Mouse (Mus musculus) kidney, postnatal 25 days (tissue): Measurements from ENCODE around the gene Tead3.
A peak's percentile ranks its signal among the peaks of the same experiment; 100 is the strongest.

Experiments used
- DNase-seq, 2 experiments: peaks; one replicate each; pipeline ENCODE4 v3.0.0; 2021; ENCODE audit warnings: mixed read lengths in 2 of 2

Gene Tead3

GRCm38 (mm10) chr17:28300850-28301249, 49.8 kb downstream of the Tead3 start:
- no peak for DNase-seq

GRCm38 (mm10) chr17:28300323-28300722, 50.3 kb downstream of the Tead3 start:
- DNase-seq: no peak

DNA sequence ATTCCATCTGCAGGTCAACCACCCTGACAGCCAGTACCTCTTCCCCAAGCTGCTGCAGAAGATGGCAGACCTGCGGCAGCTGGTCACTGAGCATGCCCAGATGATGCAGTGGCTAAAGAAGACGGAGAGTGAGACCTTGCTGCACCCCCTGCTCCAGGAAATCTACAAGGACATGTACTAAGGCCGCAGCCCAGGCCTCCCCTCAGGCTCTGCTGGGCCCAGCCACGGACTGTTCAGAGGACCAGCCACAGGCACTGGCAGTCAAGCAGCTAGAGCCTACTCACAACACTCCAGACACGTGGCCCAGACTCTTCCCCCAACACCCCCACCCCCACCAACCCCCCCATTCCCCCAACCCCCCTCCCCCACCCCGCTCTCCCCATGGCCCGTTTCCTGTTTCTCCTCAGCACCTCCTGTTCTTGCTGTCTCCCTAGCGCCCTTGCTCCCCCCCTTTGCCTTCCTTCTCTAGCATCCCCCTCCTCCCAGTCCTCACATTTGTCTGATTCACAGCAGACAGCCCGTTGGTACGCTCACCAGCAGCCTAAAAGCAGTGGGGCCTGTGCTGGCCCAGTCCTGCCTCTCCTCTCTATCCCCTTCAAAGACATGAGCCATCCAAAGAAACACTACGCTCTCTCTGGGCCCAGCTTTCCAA, 50.8 kb downstream of the Tead3 start:
- DNase-seq: no peak

GRCm38 (mm10) chr17:28298888-28299287, 51.7 kb downstream of the Tead3 start:
- DNase-seq: no peak

GRCm38 (mm10) chr17:28294449-28295333, 55.9 kb downstream of the Tead3 start:
- DNase-seq: no peak

DNA sequence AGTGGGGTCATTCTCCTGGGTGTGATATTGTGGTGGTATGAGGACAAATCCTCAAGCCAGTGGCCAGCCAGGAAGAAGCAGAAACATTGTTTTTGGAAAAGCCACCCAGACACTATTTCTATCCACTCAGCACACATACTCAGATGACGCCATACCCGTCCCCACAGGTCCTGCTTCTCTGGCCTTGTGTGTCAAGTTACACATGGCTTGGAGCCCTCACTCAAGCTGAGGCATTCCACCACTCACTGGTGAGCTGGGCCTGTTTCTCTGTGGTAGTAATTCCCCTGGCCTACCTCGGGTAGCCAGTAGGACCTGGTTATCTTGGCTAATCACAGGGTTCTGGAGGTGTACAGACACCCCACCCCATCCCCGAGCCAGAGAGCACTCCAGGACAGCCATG, 56.9 kb downstream of the Tead3 start:
- peak in 1 of 2 experiments; percentile 30 for DNase-seq

GRCm38 (mm10) chr17:28291346-28291745, 59.3 kb downstream of the Tead3 start:
- DNase-seq: no peak

GRCm38 (mm10) chr17:28290671-28291070, 59.9 kb downstream of the Tead3 start:
- no peak for DNase-seq

GRCm38 (mm10) chr17:28290262-28290661, 60.4 kb downstream of the Tead3 start:
- peak; percentile 95 to 96 for DNase-seq

DNA sequence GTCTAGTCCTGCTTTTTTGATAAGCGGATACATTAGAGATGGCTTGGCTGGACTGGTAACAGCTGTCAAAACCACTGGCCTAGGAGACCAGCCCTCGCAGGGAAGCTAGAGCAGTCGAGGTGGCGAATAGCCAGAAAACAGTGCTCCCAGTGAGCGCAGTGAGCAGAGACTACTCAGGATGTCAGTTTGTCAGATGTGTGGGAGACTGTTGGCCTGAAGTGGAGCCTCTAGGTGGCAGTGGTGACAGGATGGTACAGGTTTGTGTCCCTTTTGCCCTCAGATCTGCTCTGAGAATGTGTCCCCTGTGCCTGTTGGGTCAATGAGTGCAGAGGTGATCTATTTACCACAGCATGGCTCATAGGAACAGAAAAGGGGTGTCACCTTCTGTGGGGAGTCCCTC, 62.6 kb downstream of the Tead3 start:
- peak in 1 of 2 experiments; percentile 41 for DNase-seq

GRCm38 (mm10) chr17:28287578-28287977, 63.0 kb downstream of the Tead3 start:
- peak; percentile 65 to 84 for DNase-seq

DNA sequence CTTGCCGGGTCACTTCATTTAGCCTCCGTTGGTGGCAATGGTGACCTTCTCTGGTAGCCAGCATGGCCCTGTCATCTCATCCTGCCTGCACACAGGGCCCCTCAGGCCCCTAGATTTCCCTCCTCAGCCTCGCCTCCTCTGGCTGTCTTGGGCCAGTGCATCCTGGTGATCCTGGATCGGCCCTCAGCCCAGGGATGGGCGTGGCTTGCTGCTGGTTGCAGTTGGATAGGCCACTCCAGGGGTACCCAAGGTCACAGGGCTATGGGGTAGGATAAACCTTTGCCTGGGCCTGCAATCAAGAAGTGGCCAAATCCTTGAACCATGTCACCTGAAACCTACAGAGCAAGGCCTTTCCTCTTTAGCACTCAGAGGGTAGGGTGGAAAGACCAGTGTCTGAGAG, 63.7 kb downstream of the Tead3 start:
- DNase-seq: peak; percentile 58 to 87

DNA sequence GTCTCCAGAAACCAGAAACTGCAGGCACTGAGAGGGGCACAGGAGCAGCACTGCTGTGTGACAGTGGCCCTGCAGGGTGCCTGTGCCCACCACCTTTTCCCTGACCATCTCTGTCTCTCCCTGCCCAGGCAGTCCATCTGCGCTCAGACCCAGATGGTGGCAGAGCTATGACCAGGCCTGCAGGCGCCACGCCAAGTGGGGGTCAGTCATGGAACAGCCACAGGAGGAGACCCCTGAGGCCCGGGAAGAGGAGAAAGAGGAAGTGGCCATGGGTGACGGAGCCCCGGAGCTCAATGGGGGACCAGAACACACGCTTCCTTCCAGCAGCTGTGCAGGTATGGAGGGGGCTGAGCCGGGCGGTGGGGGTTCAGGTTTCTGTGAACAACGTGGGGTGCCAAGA, 64.5 kb downstream of the Tead3 start:
- no peak for DNase-seq

DNA sequence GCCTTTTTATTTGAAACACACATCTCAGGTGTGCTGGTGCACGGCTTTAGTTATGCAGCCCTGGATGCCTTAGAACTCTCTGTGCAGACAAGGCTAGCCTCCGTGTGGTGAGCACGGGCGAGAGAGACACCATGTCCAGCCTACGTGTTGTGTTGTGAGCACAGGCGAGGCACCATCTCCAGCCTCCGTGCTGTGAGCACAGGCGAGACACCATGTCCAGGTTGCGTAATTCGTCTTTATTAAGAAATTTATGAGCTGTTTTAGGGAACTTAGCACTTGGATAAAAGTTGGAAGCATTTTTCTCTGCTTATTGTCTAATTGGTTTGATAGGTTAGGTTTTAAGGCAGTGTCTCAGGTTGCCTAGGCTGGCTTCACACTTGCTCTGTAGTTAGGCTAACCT, 67.4 kb downstream of the Tead3 start:
- DNase-seq: no peak

- DNase-seq: no peak
Measured at GRCm38 (mm10) chr17:28281866-28282441, 68.7 kb downstream of the Tead3 start.
